Mouse (Mus musculus) ES-E14 (cell line): ENCODE data around the gene Rgs10.

ENCODE experiments used
- CHD2 ChIP-seq: IDR thresholded peaks from 2 replicates; pipeline ENCODE4 v1.6.1; 2014; ENCODE audit warnings: mild to moderate bottlenecking, low read depth, low read length, inconsistent platforms
- HCFC1 ChIP-seq: IDR thresholded peaks from 2 replicates; pipeline ENCODE4 v1.6.1; 2012; ENCODE audit warnings: low read length, inconsistent platforms, borderline replicate concordance; ENCODE audit not compliant: insufficient read depth
- MAFK ChIP-seq: IDR thresholded peaks from 2 replicates; pipeline ENCODE4 v1.6.1; 2014; ENCODE audit warnings: mild to moderate bottlenecking, low read depth, low read length, inconsistent platforms; ENCODE audit not compliant: insufficient read depth
- ZNF384 ChIP-seq: IDR thresholded peaks from 2 replicates; pipeline ENCODE4 v1.6.1; 2012; ENCODE audit warnings: low read depth, low read length, inconsistent platforms

GRCm38 (mm10) chr7:128433213-128433612 is 14.7 kb upstream of the Rgs10 start:
- TF ChIP-seq MAFK (no peak), ZNF384 (no peak), HCFC1 (no peak), CHD2 (no peak)
